Mouse (Mus musculus) forebrain, embryonic 13.5 days (tissue): ENCODE results near the gene Olfr1331. TPM values are rescaled to one million over a fixed set of nuclear protein-coding genes. Genes with fewer than 3 reads are reported as not detected.
"Not testable (repeated sequence)": the region's sequence is repeated elsewhere in the genome, so short reads cannot be mapped to it uniquely, and the experiment has no call there.

ENCODE experiments used
- ATAC-seq: fragments of 200-750 bp; cut with Nextera tagmentation; 2 replicates; pipeline ENCODE4 v1.8.0; 2017
- H3K27ac ChIP-seq: fragments of 300-500 bp; sonication (generic); 2 replicates; pipeline ENCODE4 v1.5.1; 2015; ENCODE audit warnings: inconsistent platforms, mild to moderate bottlenecking, moderate library complexity
- H3K27me3 ChIP-seq: fragments of 300-500 bp; sonication (generic); 2 replicates; pipeline ENCODE4 v1.6.1; 2015; ENCODE audit warnings: mild to moderate bottlenecking, inconsistent platforms
- H3K36me3 ChIP-seq: fragments of 300-500 bp; sonication (generic); 2 replicates; pipeline ENCODE4 v1.6.1; 2015; ENCODE audit warnings: mild to moderate bottlenecking, inconsistent platforms; ENCODE audit not compliant: poor library complexity, severe bottlenecking
- H3K4me1 ChIP-seq: fragments of 300-500 bp; sonication (generic); 2 replicates; pipeline ENCODE4 v1.6.1; 2015; ENCODE audit warnings: inconsistent platforms
- H3K4me2 ChIP-seq: fragments of 300-500 bp; sonication (generic); 2 replicates; pipeline ENCODE4 v1.6.1; 2015; ENCODE audit warnings: inconsistent platforms, mild to moderate bottlenecking, moderate library complexity
- H3K4me3 ChIP-seq: fragments of 300-500 bp; sonication (generic); 2 replicates; pipeline ENCODE4 v1.5.1; 2015; ENCODE audit warnings: mild to moderate bottlenecking, inconsistent platforms
- H3K9ac ChIP-seq: fragments of 300-500 bp; sonication (generic); 2 replicates; pipeline ENCODE4 v1.6.1; 2015; ENCODE audit warnings: mild to moderate bottlenecking, inconsistent platforms
- H3K9me3 ChIP-seq: fragments of 300-500 bp; sonication (generic); replicated peaks from 2 replicates; pipeline ENCODE4 v1.6.1; 2016; ENCODE audit warnings: inconsistent platforms
- WGBS: fragments of 180-500 bp; shearing (Covaris S2); methylation state at CpG from one replicate; pipeline ENCODE4 v1.1.7; 2015; 5-methylcytosine and 5-hydroxymethylcytosine counted together
- polyA plus RNA-seq: library from polyadenylated mRNA; unstranded; fragments of >200 nt; fragmentation: Nextera tagmentation; extraction: Ambion mirVana; gene quantifications from 2 replicates; pipeline ENCODE4 v1.2.1, GENCODE M21; 2015

Olfr1331 gene
- not detected in 2 replicates for polyA plus RNA-seq

- Histone ChIP-seq H3K27ac (no peak within 1 kb of the TSS), H3K27me3 (no peaks in the 10 kb centered on the region), H3K9me3 (no peaks in the 10 kb centered on the region), H3K36me3 (no peaks in the 10 kb centered on the region), H3K4me2 (no peak within 1 kb of the TSS), H3K4me3 (no peak within 1 kb of the TSS), H3K4me1 (0 out of 2 replicates have a peak, but pooled peaks cover 5% of the 10 kb centered on the region), H3K9ac (no peak within 1 kb of the TSS)
- ATAC-seq = no peak
- 97% methylated on average over 1 of the region's 1 CpGs for WGBS
Measured at GRCm38 (mm10) chr4:118864349-118864748, at the start of gene Olfr1331. Gene Olfr1331, plus strand, starts transcription at chr4:118864649.

DNA sequence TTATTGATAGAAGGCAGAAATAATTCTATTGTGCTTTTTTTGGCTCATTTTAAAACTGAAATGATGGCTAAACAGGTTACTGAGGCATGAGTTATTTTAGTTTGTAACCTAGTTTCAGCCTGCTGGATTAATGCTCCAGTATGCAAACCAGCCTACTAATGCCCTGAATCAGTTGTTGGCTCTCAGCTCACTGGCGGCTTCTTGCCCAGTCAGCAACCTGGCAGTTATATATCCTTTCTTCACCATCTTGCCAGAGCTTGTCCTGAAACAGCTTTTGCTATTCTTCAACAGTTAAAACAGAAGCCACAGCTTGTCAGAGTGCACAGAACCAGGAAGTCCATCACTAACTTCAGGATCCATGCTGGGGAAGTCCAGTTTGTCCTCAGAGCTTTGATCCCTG, 45.5 kb upstream of the Olfr1331 start:
- no peak overlapping the region for H3K4me3 ChIP-seq
- no peaks in the 10 kb centered on the region for H3K9me3 ChIP-seq
- no peak overlapping the region for H3K4me2 ChIP-seq
- no peak overlapping the region for H3K9ac ChIP-seq
- WGBS = 97% methylated on average over 1 of the region's 1 CpGs
- no peaks in the 10 kb centered on the region for H3K4me1 ChIP-seq
- no peaks in the 10 kb centered on the region for H3K27me3 ChIP-seq
- no peak overlapping the region for H3K27ac ChIP-seq
- no peaks in the 10 kb centered on the region for H3K36me3 ChIP-seq
- ATAC-seq = no peak

DNA sequence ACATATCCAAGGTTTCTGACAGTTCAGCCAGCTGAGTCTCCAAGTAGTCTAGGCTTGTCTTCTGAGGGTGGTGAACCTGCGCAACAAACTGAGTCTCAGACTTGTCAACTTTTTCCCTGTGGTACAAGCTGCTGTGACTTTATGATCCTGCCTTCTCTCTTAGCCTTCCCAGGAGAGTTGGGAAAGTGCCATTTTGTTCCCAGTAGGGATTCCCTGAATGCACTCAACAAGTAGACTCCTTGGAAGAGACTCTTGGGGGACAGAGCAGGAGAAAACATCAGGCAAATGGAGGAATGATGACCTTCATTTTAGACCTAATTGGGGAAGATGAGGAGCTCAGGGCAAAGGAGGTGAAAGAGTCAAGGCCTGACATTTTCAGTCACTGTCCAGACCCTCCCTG, 28.3 kb upstream of the Olfr1331 start, which contains the start of gene Olfr1333:
Gene Olfr1333, minus strand, starts transcription at position 101 of the 400 bp plus-strand sequence.
- Histone ChIP-seq H3K27ac (no peak within 1 kb of the TSS), H3K27me3 (no peaks in the 10 kb centered on the region), H3K9ac (no peak within 1 kb of the TSS), H3K4me3 (no peak within 1 kb of the TSS), H3K36me3 (no peaks in the 10 kb centered on the region), H3K9me3 (no peaks in the 10 kb centered on the region), H3K4me2 (no peak within 1 kb of the TSS), H3K4me1 (no peaks in the 10 kb centered on the region)
- WGBS = 92% methylated on average over 1 of the region's 1 CpGs
- ATAC-seq = no peak

- Histone ChIP-seq H3K4me2 (no peak overlapping the region), H3K36me3 (no peaks in the 10 kb centered on the region), H3K27me3 (no peaks in the 10 kb centered on the region), H3K9ac (no peak overlapping the region), H3K9me3 (0 out of 2 replicates have a peak, but pooled peaks cover 4% of the 10 kb centered on the region), H3K4me1 (0 out of 2 replicates have a peak, but pooled peaks cover 5% of the 10 kb centered on the region), H3K4me3 (no peak overlapping the region), H3K27ac (no peak overlapping the region)
- 79% methylated on average over 1 of the region's 1 CpGs for WGBS
- ATAC-seq = no peak
Measured at GRCm38 (mm10) chr4:118861791-118862190, 2.7 kb upstream of the Olfr1331 start.

GRCm38 (mm10) chr4:118862704-118863103, 1.7 kb upstream of the Olfr1331 start:
- ATAC-seq = no peak
- H3K9me3 ChIP-seq = no peaks in the 10 kb centered on the region
- H3K4me1 ChIP-seq = 0 out of 2 replicates have a peak, but pooled peaks cover 5% of the 10 kb centered on the region
- H3K4me3 ChIP-seq = no peak overlapping the region
- H3K4me2 ChIP-seq = no peak overlapping the region
- WGBS = 32% methylated on average over 4 of the region's 4 CpGs
- H3K27me3 ChIP-seq = no peaks in the 10 kb centered on the region
- no peaks in the 10 kb centered on the region for H3K36me3 ChIP-seq
- H3K9ac ChIP-seq = no peak overlapping the region
- no peak overlapping the region for H3K27ac ChIP-seq

DNA sequence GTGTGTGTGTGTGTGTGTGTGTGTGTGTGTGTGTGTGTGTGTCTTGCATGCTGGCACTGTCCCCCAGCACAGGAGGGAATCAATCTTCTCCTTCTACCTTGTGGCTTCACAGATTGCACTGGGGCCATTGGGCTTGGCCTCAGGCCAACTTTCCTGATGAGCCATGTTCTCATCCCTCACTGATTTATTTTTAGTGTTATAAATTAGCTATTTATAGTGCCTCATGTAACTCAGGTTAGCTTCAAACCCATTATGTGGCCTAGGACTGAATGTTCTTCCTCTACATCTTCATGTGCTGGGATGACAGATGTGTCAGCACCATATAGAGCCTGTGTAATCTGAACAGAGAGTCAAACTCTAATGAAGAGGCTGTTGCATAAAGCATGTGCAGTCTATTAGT, 3.1 kb downstream of the Olfr1331 start:
- Histone ChIP-seq H3K9ac (no peak overlapping the region), H3K4me2 (no peak overlapping the region), H3K27ac (no peak overlapping the region), H3K27me3 (no peaks in the 10 kb centered on the region), H3K9me3 (no peaks in the 10 kb centered on the region), H3K36me3 (no peaks in the 10 kb centered on the region), H3K4me1 (0 out of 2 replicates have a peak, but pooled peaks cover 4% of the 10 kb centered on the region), H3K4me3 (no peak overlapping the region)
- no peak for ATAC-seq

DNA sequence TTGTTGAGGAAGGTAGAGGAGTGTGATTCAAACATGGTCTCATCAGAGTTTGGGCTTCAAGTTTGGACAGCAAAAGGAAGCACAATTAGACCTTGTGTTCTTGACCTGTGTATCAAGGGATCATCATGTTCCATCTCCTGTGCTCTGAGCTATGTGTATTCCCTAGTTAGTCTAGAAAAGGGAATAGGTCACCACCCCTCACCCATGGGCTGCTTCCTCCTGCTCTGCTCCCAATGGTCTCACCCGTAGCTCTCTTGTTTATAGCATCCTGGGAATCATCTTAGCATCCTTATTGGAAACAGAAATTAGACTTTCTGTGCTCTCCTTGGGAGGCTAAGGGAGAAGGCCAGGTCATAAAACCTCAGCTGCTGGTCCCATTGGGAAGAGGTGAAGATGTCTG, 23.8 kb downstream of the Olfr1331 start, which contains the start of gene Olfr1330:
Gene Olfr1330, plus strand, starts transcription at position 301 of the 400 bp plus-strand sequence.
- no peak within 1 kb of the TSS for H3K4me2 ChIP-seq
- H3K27ac ChIP-seq = no peak within 1 kb of the TSS
- no peak within 1 kb of the TSS for H3K9ac ChIP-seq
- H3K9me3 ChIP-seq = no peaks in the 10 kb centered on the region
- no peak for ATAC-seq
- H3K27me3 ChIP-seq = no peaks in the 10 kb centered on the region
- no peaks in the 10 kb centered on the region for H3K4me1 ChIP-seq
- H3K4me3 ChIP-seq = no peak within 1 kb of the TSS
- H3K36me3 ChIP-seq = no peaks in the 10 kb centered on the region
- 73% methylated on average over 1 of the region's 1 CpGs for WGBS

GRCm38 (mm10) chr4:118901981-118902380, 37.5 kb downstream of the Olfr1331 start:
- Histone ChIP-seq H3K9ac (no peak overlapping the region), H3K4me3 (no peak overlapping the region), H3K27ac (no peak overlapping the region), H3K4me2 (no peak overlapping the region), H3K27me3 (no peaks in the 10 kb centered on the region), H3K36me3 (no peaks in the 10 kb centered on the region), H3K4me1 (no peaks in the 10 kb centered on the region), H3K9me3 (no peaks in the 10 kb centered on the region)
- no peak for ATAC-seq
- WGBS = 61% methylated on average over 2 of the region's 2 CpGs

- H3K4me3 ChIP-seq, ATAC-seq, H3K27ac ChIP-seq, H3K36me3 ChIP-seq, H3K9me3 ChIP-seq, H3K4me1 ChIP-seq, H3K4me2 ChIP-seq, H3K9ac ChIP-seq, H3K27me3 ChIP-seq: not testable (repeated sequence)
- WGBS = 57% methylated on average over 2 of the region's 2 CpGs
Measured at GRCm38 (mm10) chr4:118917365-118917764, 52.9 kb downstream of the Olfr1331 start, which contains the start of gene Olfr1329. Gene Olfr1329, minus strand, starts transcription at chr4:118917465.

Other genes with a start within 250 kb of the Olfr1331 start
- 0.78 and 0.90 TPM in 2 replicates for gene Cfap57, start 243.9 kb upstream of the Olfr1331 start, polyA plus RNA-seq
- gene Ebna1bp2, start 243.8 kb upstream of the Olfr1331 start, polyA plus RNA-seq = 147 and 168 TPM in 2 replicates
- gene Olfr62, start 205.7 kb upstream of the Olfr1331 start, polyA plus RNA-seq = not detected in 2 replicates
- gene Olfr1342, start 171.9 kb upstream of the Olfr1331 start, polyA plus RNA-seq = not detected in 2 replicates
- not detected in 2 replicates for gene Olfr1341, start 161.1 kb upstream of the Olfr1331 start, polyA plus RNA-seq
- not detected in 2 replicates for gene Olfr1340, start 144.5 kb upstream of the Olfr1331 start, polyA plus RNA-seq
- gene Olfr1339, start 132.5 kb upstream of the Olfr1331 start, polyA plus RNA-seq = not detected in 2 replicates
- gene Olfr1338, start 105.9 kb upstream of the Olfr1331 start, polyA plus RNA-seq = not detected in 2 replicates
- not detected in 2 replicates for gene Olfr1337, start 82.1 kb upstream of the Olfr1331 start, polyA plus RNA-seq
- not detected in 2 replicates for gene Olfr1335, start 54.7 kb upstream of the Olfr1331 start, polyA plus RNA-seq
- gene Olfr1333, start 28.4 kb upstream of the Olfr1331 start, polyA plus RNA-seq = not detected in 2 replicates
- gene Olfr1330, start 23.9 kb downstream of the Olfr1331 start, polyA plus RNA-seq = 0.04 TPM in 1 of 2 replicates, not detected in the other
- not detected in 2 replicates for gene Olfr1329, start 52.8 kb downstream of the Olfr1331 start, polyA plus RNA-seq
- not detected in 2 replicates for gene Olfr1328, start 74.0 kb downstream of the Olfr1331 start, polyA plus RNA-seq
- not detected in 2 replicates for gene Lao1, start 96.9 kb downstream of the Olfr1331 start, polyA plus RNA-seq
- 95.4 and 96.2 TPM in 2 replicates for gene Slc2a1, start 244.1 kb downstream of the Olfr1331 start, polyA plus RNA-seq